Mouse (Mus musculus) G1E (cell line): ENCODE results near the gene Slc25a5.

Source experiments
- CTCF ChIP-seq: IDR thresholded peaks from 2 replicates; pipeline ENCODE4 v1.5.1; 2012; ENCODE audit warnings: low read depth, low read length, inconsistent platforms, mixed read lengths
- GATA1 ChIP-seq: IDR thresholded peaks from 2 replicates; pipeline ENCODE4 v1.6.1; 2012; ENCODE audit warnings: borderline replicate concordance, low read length, inconsistent platforms, mixed read lengths
- GATA2 ChIP-seq: IDR thresholded peaks from 2 replicates; pipeline ENCODE4 v1.6.1; 2012; ENCODE audit warnings: low read depth, low read length, inconsistent platforms, borderline replicate concordance
- POLR2AphosphoS5 ChIP-seq: IDR thresholded peaks from 2 replicates; pipeline ENCODE4 v1.6.1; 2012; ENCODE audit warnings: low read depth, low read length, inconsistent platforms; ENCODE audit not compliant: insufficient replicate concordance
- TAL1 ChIP-seq: conservative IDR thresholded peaks from 2 replicates; pipeline ENCODE4 v1.6.1; 2012; ENCODE audit warnings: low read depth, low read length, inconsistent platforms, mixed read lengths

- no peak for TF ChIP-seq GATA1
- TF ChIP-seq TAL1, result no peak
- TF ChIP-seq CTCF, result no peak
- no peak for TF ChIP-seq POLR2AphosphoS5
- no peak for TF ChIP-seq GATA2
Measured at GRCm38 (mm10) chrX:36830271-36830670, 34.8 kb downstream of the Slc25a5 start.
